9 mouse cellular contexts compared by ENCODE assay signal in genomic region chr4:9994466-9994865, GRCm38 (mm10).
"Had no signal": no experiment of that assay in that cellular context is flagged by ENCODE, and none has a peak within 500 bp of the region (broad histone marks: within the 10 kb centered on the region; RNA-seq: fewer than 3 reads in every experiment).

No protein-coding gene starts in this region.

- DNase-seq: kidney, adult 8-10 months; right cerebral cortex, adult 18-20 months; right cerebral cortex, postnatal 25 days had no signal

- H3K27ac ChIP-seq: left cerebral cortex, adult 2 months; limb, embryonic 15.5 days; liver, embryonic 12.5 days; midbrain, embryonic 12.5 days; neural tube, embryonic 13.5 days; stomach, postnatal 0 days had no signal

- H3K4me1 ChIP-seq: limb, embryonic 15.5 days; liver, embryonic 12.5 days; midbrain, embryonic 12.5 days; neural tube, embryonic 13.5 days had no signal

- H3K27me3 ChIP-seq: limb, embryonic 15.5 days; liver, embryonic 12.5 days; midbrain, embryonic 12.5 days; neural tube, embryonic 13.5 days had no signal

- H3K36me3 ChIP-seq: limb, embryonic 15.5 days; liver, embryonic 12.5 days; midbrain, embryonic 12.5 days; neural tube, embryonic 13.5 days had no signal

- H3K4me3 ChIP-seq: left cerebral cortex, adult 2 months; limb, embryonic 15.5 days; liver, embryonic 12.5 days; midbrain, embryonic 12.5 days; neural tube, embryonic 13.5 days had no signal

- H3K9me3 ChIP-seq: limb, embryonic 15.5 days; liver, embryonic 12.5 days; midbrain, embryonic 12.5 days; neural tube, embryonic 13.5 days had no signal
